Mouse (Mus musculus) E14TG2a.4 (cell line): Measurements from ENCODE around the gene Tedc1.

ENCODE experiments used
- CTCF ChIP-seq: conservative IDR thresholded peaks from 2 replicates; pipeline ENCODE4 v1.5.1; 2014; ENCODE audit warnings: low read length
- NANOG ChIP-seq: IDR thresholded peaks from 2 replicates; pipeline ENCODE4 v1.6.1; 2014; ENCODE audit warnings: borderline replicate concordance, low read length, mixed read lengths
- POU5F1 ChIP-seq: IDR thresholded peaks from 2 replicates; pipeline ENCODE4 v1.6.1; 2014; ENCODE audit warnings: low read length, borderline replicate concordance

DNA sequence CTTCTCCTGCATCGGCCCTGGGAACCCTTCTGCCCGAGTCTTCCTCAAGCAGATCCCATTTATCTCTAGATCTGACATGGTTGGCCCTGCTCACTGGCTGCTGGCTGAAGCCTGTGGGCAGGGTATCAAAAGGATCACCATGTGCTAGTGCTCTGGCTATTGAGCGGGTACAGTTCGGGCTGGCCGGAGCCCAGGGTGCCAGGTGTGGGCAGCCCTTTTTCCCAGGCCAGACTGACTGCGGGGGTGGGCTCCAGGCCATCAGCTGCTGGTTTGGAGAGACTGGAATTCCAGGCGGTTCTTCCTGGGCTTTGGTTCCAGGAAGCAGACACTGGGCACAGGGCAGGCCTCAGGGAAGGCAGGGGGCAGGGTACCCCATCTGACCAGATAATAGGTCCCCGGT, 8.7 kb upstream of the Tedc1 start:
- no peak for TF ChIP-seq CTCF
- TF ChIP-seq POU5F1: no peak
- no peak for TF ChIP-seq NANOG
